Mouse (Mus musculus) ES-E14 (cell line): ENCODE measurements around the gene Per1. TPM values are rescaled to one million over a fixed set of nuclear protein-coding genes. Genes with fewer than 3 reads are reported as not detected.
A peak's percentile ranks its signal among the peaks of the same experiment; 100 is the strongest.

ENCODE experiments used
- DNase-seq: peaks from one replicate; pipeline ENCODE4 v3.0.0-alpha.2; 2013; ENCODE audit warnings: low read depth, low spot score
- H3K27ac ChIP-seq: 2 replicates; pipeline ENCODE4 v1.5.1; 2012; ENCODE audit warnings: low read depth, mild to moderate bottlenecking, low read length, moderate library complexity, mixed read lengths; ENCODE audit not compliant: poor library complexity, insufficient read depth, severe bottlenecking
- H3K36me3 ChIP-seq: 2 replicates; pipeline ENCODE4 v1.6.1; 2012; ENCODE audit warnings: mild to moderate bottlenecking, low read length, moderate library complexity, mixed read lengths; ENCODE audit not compliant: control insufficient read depth, poor library complexity, insufficient read depth, severe bottlenecking
- H3K4me1 ChIP-seq, 2 experiments: fragments of 150-350 bp in 1 of 2; sonication (generic) in 1 of 2; 2 replicates each; pipeline ENCODE4 v1.6.1; 2012; ENCODE audit warnings: low read length in 2 of 2, mild to moderate bottlenecking in 1 of 2, mixed read lengths in 1 of 2; ENCODE audit not compliant: control insufficient read depth in 2 of 2, insufficient read depth in 2 of 2, poor library complexity in 1 of 2
- H3K4me3 ChIP-seq, 2 experiments: fragments of 150-350 bp in 1 of 2; sonication (generic) in 1 of 2; 2 replicates each; pipeline ENCODE4 v1.5.1; 2012; ENCODE audit warnings: low read length in 2 of 2, low read depth in 1 of 2, mild to moderate bottlenecking in 1 of 2, mixed read lengths in 1 of 2; ENCODE audit not compliant: insufficient read depth in 1 of 2, poor library complexity in 1 of 2, severe bottlenecking in 1 of 2
- H3K9ac ChIP-seq: 2 replicates; pipeline ENCODE4 v1.6.1; 2012; ENCODE audit warnings: low read depth, mild to moderate bottlenecking, low read length, mixed read lengths; ENCODE audit not compliant: poor library complexity, insufficient read depth, severe bottlenecking
- H3K9me3 ChIP-seq: fragments of 150-350 bp; sonication (generic); 2 replicates; pipeline ENCODE4 v1.6.1; 2012; ENCODE audit warnings: low read depth, mild to moderate bottlenecking, low read length; ENCODE audit not compliant: control insufficient read depth, insufficient read depth
- CHD2 ChIP-seq: IDR thresholded peaks from 2 replicates; pipeline ENCODE4 v1.6.1; 2014; ENCODE audit warnings: mild to moderate bottlenecking, low read depth, low read length, inconsistent platforms
- HCFC1 ChIP-seq: IDR thresholded peaks from 2 replicates; pipeline ENCODE4 v1.6.1; 2012; ENCODE audit warnings: low read length, inconsistent platforms, borderline replicate concordance; ENCODE audit not compliant: insufficient read depth
- MAFK ChIP-seq: IDR thresholded peaks from 2 replicates; pipeline ENCODE4 v1.6.1; 2014; ENCODE audit warnings: mild to moderate bottlenecking, low read depth, low read length, inconsistent platforms; ENCODE audit not compliant: insufficient read depth
- ZC3H11A ChIP-seq: IDR thresholded peaks from 2 replicates; pipeline ENCODE4 v1.6.1; 2012; ENCODE audit warnings: low read depth, mild to moderate bottlenecking, inconsistent platforms, low read length, borderline replicate concordance
- ZNF384 ChIP-seq: IDR thresholded peaks from 2 replicates; pipeline ENCODE4 v1.6.1; 2012; ENCODE audit warnings: low read depth, low read length, inconsistent platforms
- in situ Hi-C, 2 experiments: fragments of 600-800 bp; cut with MboI; formaldehyde crosslinking; loops; one replicate each; pipeline ENCODE4 v1.15.1; 2025; ENCODE audit warnings: low sequenced_read_pairs in 2 of 2, inconsistent platforms in 1 of 2; ENCODE audit not compliant: unreplicated experiment in 2 of 2
- total RNA-seq: library from RNA; depleted of rRNA; stranded (reverse); fragments of 300-350 nt; gene quantifications from 2 replicates; pipeline ENCODE4 v1.2.3, GENCODE M21; 2012

The Per1 gene
- total RNA-seq, 1 experiment, result 6.0 TPM

- no peaks in the 10 kb centered on the region for H3K9me3 ChIP-seq
- in situ Hi-C loops, result loop anchor here in 1 of 2 experiments (5.0 kb wide), 1 partner anchor 63 kb away; no protein-coding TSS in a partner anchor
- DNase-seq, result no peak
- H3K27ac ChIP-seq, result 0 out of 2 replicates have a peak within 1 kb of the TSS, but pooled peaks have one; percentile 13
- no peak for TF ChIP-seq ZNF384
- TF ChIP-seq MAFK, result no peak
- no peak for TF ChIP-seq ZC3H11A
- TF ChIP-seq CHD2, result no peak
- no peak for TF ChIP-seq HCFC1
- peak within 1 kb of the TSS; percentile 24 for H3K9ac ChIP-seq
- H3K36me3 ChIP-seq, result no peaks in the 10 kb centered on the region
- peaks cover 0 to 10% of the 10 kb centered on the region in 2 experiments; a peak in 2 of 4 replicates for H3K4me1 ChIP-seq
- H3K4me3 ChIP-seq, result peak within 1 kb of the TSS; percentile 53 to 64
Measured at GRCm38 (mm10) chr11:69125852-69125918, 30.7 kb downstream of the Per1 start, which contains the start of gene Aloxe3. Gene Aloxe3, plus strand, starts transcription at chr11:69125896.

- DNase-seq, result no peak
- Histone ChIP-seq H3K9me3 (no peaks in the 10 kb centered on the region), H3K36me3 (no peaks in the 10 kb centered on the region), H3K27ac (no peak overlapping the region), H3K9ac (no peak overlapping the region), H3K4me3 (peak overlapping the region; percentile 53 to 64), H3K4me1 (peaks cover 0 to 8% of the 10 kb centered on the region in 2 experiments; a peak in 1 of 4 replicates)
- in situ Hi-C loops, result loop anchor here in 1 of 2 experiments (5.0 kb wide), 1 partner anchor 64 kb away; no protein-coding TSS in a partner anchor
- TF ChIP-seq ZNF384, result no peak
- no peak for TF ChIP-seq MAFK
- no peak for TF ChIP-seq HCFC1
- no peak for TF ChIP-seq CHD2
- no peak for TF ChIP-seq ZC3H11A
Measured at GRCm38 (mm10) chr11:69125919-69126705, 31.1 kb downstream of the Per1 start.

- in situ Hi-C loops, result loop anchor here in 1 of 2 experiments (5.0 kb wide), 1 partner anchor 64 kb away; no protein-coding TSS in a partner anchor
- H3K4me3 ChIP-seq, result peak overlapping the region in 1 of 2 experiments; percentile 64; a peak in 1 of 4 replicates
- no peaks in the 10 kb centered on the region for H3K36me3 ChIP-seq
- no peak overlapping the region for H3K27ac ChIP-seq
- no peaks in the 10 kb centered on the region for H3K9me3 ChIP-seq
- DNase-seq, result no peak
- peaks cover 0 to 10% of the 10 kb centered on the region in 2 experiments; a peak in 1 of 4 replicates for H3K4me1 ChIP-seq
- TF ChIP-seq MAFK (no peak), HCFC1 (no peak), CHD2 (no peak), ZNF384 (no peak), ZC3H11A (no peak)
- H3K9ac ChIP-seq, result no peak overlapping the region
Measured at GRCm38 (mm10) chr11:69126706-69127095, 31.7 kb downstream of the Per1 start.

GRCm38 (mm10) chr11:69128426-69129122 is 33.6 kb downstream of the Per1 start:
- Histone ChIP-seq H3K9ac (no peak overlapping the region), H3K4me3 (no peak overlapping the region), H3K4me1 (peaks cover 0 to 14% of the 10 kb centered on the region in 2 experiments; a peak in 1 of 4 replicates), H3K9me3 (no peaks in the 10 kb centered on the region), H3K36me3 (no peaks in the 10 kb centered on the region), H3K27ac (no peak overlapping the region)
- in situ Hi-C loops, result loop anchor here in 1 of 2 experiments (5.0 kb wide), 1 partner anchor 66 kb away; no protein-coding TSS in a partner anchor
- DNase-seq, result no peak
- TF ChIP-seq ZNF384 (no peak), CHD2 (no peak), MAFK (no peak)
